Mouse (Mus musculus) Muller cell, postnatal 12 days (primary cell): ENCODE measurements at regions not wholly inside any gene's neighbourhood (a gene's known extent, or its start where the extent isn't known, plus 50 kb on each side); places are given as distances from the start of the nearest gene placed in this dataset.

ENCODE experiments used
- DNase-seq: peaks from one replicate; pipeline ENCODE4 v3.0.0-alpha.2; 2015; ENCODE audit errors: inconsistent ontology term

- no peak for DNase-seq
Observed at GRCm38 (mm10) chr5:82142063-82142462, 1122.1 kb downstream of the Adgrl3 start.
